Mouse (Mus musculus) frontal cortex, postnatal 25 days (tissue): ENCODE data around the gene Tuba1c.

Experiments
- DNase-seq, 2 experiments: peaks; one replicate each; pipeline ENCODE4 v3.0.0; 2022; ENCODE audit warnings: low spot score in 2 of 2

Gene Tuba1c

GRCm38 (mm10) chr15:98996840-98997239 is 32.9 kb upstream of the Tuba1c start:
- DNase-seq = no peak

- no peak for DNase-seq
Measured at GRCm38 (mm10) chr15:98997938-98998774, 31.5 kb upstream of the Tuba1c start.

- no peak for DNase-seq
Measured at GRCm38 (mm10) chr15:98998775-98999157, 30.9 kb upstream of the Tuba1c start.

DNA sequence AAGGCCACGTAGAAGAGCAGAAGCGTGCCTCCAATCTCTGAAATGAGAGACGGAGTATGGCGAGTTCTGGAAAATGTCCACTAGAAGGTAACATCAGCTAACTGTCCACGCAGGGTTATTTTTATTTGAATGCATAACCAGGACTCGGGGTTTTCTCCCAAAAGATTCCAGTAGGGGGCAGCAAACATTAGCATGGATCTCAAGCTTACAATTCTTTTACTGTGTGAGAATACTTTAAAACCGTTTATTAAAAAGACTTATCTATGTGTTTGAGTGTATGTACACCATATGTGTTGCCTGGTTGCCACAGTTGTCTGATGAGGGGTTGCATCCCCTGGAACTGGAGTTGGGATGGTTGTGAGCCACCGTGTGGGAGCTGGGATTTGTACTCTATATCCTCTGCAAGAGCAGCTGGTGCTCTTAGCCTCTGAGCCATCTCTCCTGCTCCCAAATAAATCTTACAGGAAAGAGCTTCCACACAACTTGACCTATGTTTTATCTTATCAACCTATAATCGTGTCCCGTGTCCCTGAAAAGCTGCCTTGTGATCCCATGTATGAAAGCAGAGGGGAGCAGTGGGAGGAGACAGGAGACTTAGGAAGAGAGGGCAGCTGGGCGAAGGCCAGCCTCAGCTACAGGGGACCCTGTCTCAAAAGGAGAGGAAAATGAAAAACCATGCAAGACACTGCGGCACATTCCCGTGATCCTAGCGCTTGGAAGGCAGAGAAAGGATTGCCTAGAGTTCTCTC is 29.0 kb upstream of the Tuba1c start:
- DNase-seq = peak in 1 of 2 experiments; percentile 54

DNA sequence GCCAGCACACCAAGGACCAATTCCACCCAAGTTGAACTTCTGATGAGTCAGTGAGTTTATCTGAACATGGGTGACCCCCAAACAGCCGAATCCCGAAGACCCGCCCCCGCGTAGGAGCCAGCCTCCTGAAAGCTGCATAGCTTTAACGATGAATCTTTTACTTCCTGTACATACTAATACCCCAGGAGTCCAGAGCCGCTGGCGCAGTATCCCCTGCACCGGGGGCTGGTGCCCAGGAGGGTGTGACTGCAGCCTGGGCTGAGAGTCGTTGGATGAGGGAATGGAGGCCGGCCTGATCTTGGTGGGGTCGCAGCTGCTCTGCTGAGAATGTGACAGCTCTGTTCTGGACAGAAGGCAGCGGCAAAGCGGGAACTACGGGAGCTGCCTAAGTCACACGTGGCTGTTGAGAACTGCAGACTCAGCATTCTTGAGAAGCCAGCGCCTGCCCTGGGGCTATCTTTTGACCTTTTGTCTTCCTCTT is 28.2 kb upstream of the Tuba1c start:
- no peak for DNase-seq

GRCm38 (mm10) chr15:99003600-99003999 is 26.1 kb upstream of the Tuba1c start:
- no peak for DNase-seq

GRCm38 (mm10) chr15:99008801-99009241 is 20.9 kb upstream of the Tuba1c start:
- no peak for DNase-seq

- no peak for DNase-seq
Measured at GRCm38 (mm10) chr15:99010896-99011295, 18.8 kb upstream of the Tuba1c start.

- DNase-seq = no peak
Measured at GRCm38 (mm10) chr15:99011946-99012345, 17.7 kb upstream of the Tuba1c start.

- no peak for DNase-seq
Measured at GRCm38 (mm10) chr15:99014496-99015030, 15.1 kb upstream of the Tuba1c start.

DNA sequence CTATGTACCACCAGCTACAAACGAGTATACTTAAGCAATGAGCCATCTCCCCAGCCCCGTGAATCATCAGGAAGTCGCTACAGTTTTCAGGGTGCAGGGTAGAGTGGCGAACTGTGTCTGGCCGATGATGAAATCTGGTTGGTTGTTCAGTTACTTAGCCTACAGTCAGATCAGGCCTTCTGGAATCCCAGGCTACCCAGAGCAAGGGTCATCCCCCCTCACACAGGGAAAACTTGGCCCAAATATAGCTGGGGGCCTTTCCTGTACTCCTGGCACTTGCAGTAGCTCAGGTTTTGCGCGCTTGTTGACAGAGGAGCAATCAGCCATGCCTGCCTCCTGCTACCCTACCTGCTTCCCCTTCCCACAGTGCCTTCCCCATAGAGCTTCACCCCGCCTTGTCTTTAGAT is 12.3 kb upstream of the Tuba1c start:
- DNase-seq = no peak

GRCm38 (mm10) chr15:99017986-99018385 is 11.7 kb upstream of the Tuba1c start:
- no peak for DNase-seq

DNA sequence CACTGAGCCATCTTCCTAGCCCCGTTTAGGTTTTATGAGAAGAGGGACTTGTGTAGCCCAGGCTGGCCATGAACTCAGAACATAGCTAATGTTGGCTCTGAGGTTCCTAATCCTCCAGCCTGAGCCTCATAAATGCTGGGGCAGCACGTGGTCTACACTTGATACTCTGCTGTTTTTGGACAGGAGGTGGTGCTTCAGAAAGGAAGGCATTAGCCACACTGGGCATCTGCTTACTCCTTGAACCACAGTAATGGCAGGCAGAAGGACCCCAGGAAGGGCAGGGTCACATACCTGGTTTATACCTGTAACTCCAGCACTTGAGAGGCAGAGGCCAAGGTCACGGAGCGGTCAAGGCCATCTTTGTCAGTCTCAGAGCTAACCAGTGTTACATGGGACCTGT is 11.1 kb upstream of the Tuba1c start:
- DNase-seq = no peak

- DNase-seq = no peak
Measured at GRCm38 (mm10) chr15:99019436-99019835, 10.3 kb upstream of the Tuba1c start.

GRCm38 (mm10) chr15:99020171-99020570 is 9.5 kb upstream of the Tuba1c start:
- no peak for DNase-seq

DNA sequence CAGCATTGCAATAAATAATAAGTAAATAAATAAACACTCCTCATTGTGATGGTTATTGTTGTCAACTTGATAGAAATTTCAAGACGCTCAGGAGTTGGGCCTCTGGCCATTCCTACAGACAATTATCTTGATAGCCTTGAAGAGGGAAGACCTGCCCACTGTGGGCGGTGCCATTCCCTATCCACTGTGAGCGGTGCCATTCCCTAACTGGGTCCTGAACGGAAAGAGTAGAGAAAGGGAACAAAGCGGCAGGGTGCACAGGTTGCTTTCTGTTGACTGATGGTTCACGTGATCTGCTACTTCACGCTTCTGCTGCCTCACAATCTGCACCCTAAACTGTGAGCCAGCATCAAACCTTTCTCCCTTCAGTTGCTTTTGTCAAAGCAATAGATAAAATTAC is 8.4 kb upstream of the Tuba1c start:
- DNase-seq = no peak

- peak; percentile 75 to 79 for DNase-seq
Measured at GRCm38 (mm10) chr15:99024668-99025314, 4.9 kb upstream of the Tuba1c start.

DNA sequence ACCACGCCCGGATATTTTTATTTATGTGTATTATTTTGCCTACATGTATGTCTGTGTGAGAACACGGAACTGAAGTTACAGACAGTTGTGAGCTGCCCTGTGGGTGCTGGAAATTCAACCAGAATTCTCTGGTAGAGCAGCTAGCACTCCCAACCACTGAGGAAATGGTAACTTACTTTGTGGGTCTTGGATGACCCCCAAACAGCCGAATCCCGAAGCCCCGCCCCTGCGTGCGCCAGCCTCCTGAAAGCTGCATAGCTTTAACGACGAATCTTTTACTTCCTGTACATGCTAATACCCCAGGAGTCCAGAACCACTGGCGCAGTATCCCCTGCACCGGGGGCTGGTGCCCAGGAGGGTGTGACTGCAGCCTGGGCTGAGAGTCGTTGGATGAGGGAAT is 4.3 kb upstream of the Tuba1c start:
- no peak for DNase-seq

DNA sequence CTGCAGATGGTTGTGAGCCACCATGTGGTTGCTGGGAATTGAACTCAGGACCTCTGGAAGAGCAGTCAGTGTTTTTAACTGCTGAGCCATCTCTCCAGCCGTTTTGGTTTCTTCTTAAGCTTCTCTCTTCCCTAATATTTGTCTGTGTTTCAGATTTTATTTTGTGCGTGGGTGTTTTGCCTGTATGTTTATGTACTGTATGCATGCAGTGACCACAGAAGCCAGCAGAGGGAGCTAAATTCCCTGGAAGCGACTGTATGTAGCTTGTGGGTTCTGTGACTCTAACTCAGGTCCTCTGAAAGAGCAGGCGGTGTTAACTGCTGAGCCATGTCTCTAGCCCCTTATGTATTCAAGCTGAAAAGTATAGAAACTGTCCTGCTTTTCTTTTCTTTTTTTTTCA is 3.4 kb upstream of the Tuba1c start:
- DNase-seq = no peak

GRCm38 (mm10) chr15:99027116-99027515 is 2.6 kb upstream of the Tuba1c start:
- DNase-seq = no peak

- DNase-seq = no peak
Measured at GRCm38 (mm10) chr15:99028874-99029458, 725 bp upstream of the Tuba1c start.
